Mouse (Mus musculus) pancreas, adult 10 weeks (tissue): Measurements from ENCODE around the gene Cacna1c. TPM values are rescaled to one million over a fixed set of nuclear protein-coding genes. Genes with fewer than 3 reads are reported as not detected.

Experiments
- polyA plus RNA-seq: library from polyadenylated mRNA; stranded (reverse); fragments of 350-450 nt; fragmentation: Illumina TruSeq; extraction: RNeasy Lipid Tissue Mini Kit (QIAGEN cat#74804); gene quantifications from one replicate; pipeline ENCODE4 v1.2.3, GENCODE M21; 2015; ENCODE audit warnings: low read depth, low replicate concordance; ENCODE audit not compliant: insufficient read depth

Cacna1c gene
- polyA plus RNA-seq: 3.5 TPM

GRCm38 (mm10) chr6:119196382-119197305 lies at the start of gene Cacna1c:
Gene Cacna1c (minus strand): TSS chr6:119196418.

GRCm38 (mm10) chr6:119236241-119236640 lies 40.0 kb upstream of the Cacna1c start, which contains the start of gene Cacna2d4:
Gene Cacna2d4 (plus strand): TSS chr6:119236526.

GRCm38 (mm10) chr6:119175078-119175853 lies 21.0 kb downstream of the Cacna1c start, which contains the start of gene Dcp1b:
Gene Dcp1b (plus strand): TSS chr6:119175253.

GRCm38 (mm10) chr6:118561745-118562609 lies 634.2 kb downstream of the Cacna1c start, which contains the start of gene Ankrd26:
Gene Ankrd26 (minus strand): TSS chr6:118562226.

Other genes with a start within 250 kb of the Cacna1c start
- gene Dcp1b, start 21.2 kb downstream of the Cacna1c start, polyA plus RNA-seq: 3.8 TPM
- not detected for gene Cacna2d4, start 40.1 kb upstream of the Cacna1c start, polyA plus RNA-seq
- gene Lrtm2, start 134.3 kb upstream of the Cacna1c start, polyA plus RNA-seq: not detected
- 14.7 TPM for gene Adipor2, start 221.3 kb upstream of the Cacna1c start, polyA plus RNA-seq